Mouse (Mus musculus): Measurements from ENCODE around the gene Pin1.
A peak's percentile ranks its signal among the peaks of the same experiment; 100 is the strongest.

Gene Pin1

DNA sequence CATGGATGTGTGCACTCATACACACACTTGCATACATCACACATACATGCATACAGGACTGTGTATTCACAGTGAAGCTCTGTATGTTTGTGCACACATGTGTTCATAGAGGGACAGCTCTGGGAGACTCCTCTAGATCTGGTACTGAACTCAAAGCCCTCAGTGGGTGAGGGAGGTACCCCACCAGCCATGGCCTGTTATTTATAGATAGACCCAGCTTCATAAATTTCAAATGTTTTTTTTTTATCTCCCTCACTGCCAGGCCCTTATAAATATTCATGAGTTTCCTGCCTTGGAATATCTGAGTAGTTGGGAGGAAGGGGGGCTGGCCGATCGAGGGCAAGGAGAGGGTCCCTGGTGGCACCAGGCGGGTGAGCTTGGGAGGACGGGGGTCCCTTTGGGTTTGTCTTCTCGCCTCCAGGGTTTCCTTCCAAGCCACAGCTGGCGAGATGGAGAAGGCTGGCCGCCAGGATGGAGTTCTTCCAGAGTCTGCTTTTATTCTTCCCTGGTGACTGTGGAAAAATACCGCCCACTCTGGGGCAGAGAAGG is 52.0 kb downstream of the Pin1 start:
- DNase-seq (ENCODE audit: low read depth, low spot score): peak; percentile 45

GRCm38 (mm10) chr9:20705420-20705819 is 53.5 kb downstream of the Pin1 start:
- no peak for DNase-seq (ENCODE audit: low read depth, low spot score)

DNA sequence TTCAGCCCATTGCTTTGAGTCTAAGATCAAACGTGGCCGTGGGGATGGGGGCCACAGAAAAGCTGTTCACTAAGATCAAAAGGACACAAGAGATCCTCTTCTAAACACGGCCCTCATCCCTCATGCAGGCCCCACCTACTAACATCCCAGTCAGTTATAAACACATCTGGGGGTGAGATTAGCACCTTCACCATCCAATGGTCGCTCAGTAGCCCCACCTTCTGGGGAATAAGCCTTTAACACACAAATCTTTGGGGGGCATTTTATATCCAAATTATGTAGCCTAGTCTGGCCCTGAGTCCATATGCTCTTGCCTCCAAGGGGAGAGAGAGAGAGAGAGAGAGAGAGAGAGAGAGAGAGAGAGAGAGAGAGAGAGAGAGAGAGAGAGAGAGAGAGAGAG is 54.1 kb downstream of the Pin1 start:
- no peak for DNase-seq (ENCODE audit: low read depth, low spot score)

GRCm38 (mm10) chr9:20710471-20710870 is 58.6 kb downstream of the Pin1 start:
- DNase-seq (ENCODE audit: low read depth, low spot score): peak; percentile 49

- no peak for DNase-seq (ENCODE audit: low read depth, low spot score)
Observed at GRCm38 (mm10) chr9:20712934-20713477, 61.1 kb downstream of the Pin1 start.

GRCm38 (mm10) chr9:20713478-20713987 is 61.6 kb downstream of the Pin1 start:
- peak; percentile 74 for DNase-seq (ENCODE audit: low read depth, low spot score)

DNA sequence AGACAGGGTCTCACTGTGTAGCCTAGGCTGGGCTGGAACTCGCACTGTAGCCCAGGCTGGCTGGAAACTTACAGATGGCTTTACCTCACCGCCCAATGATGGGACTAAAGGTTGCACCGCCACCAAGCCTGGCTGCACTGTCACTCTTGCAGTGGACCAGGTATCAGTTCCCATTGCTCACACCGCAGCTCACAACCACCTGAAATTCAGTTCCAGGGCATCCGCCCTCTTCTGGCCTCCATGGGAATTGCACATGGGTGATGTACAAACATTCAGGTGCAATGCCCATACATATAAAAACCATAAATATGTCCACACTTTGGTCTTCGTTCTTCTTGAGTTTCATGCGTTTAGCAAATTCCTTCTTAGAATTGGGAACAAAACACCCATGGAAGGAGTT is 63.4 kb downstream of the Pin1 start:
- DNase-seq (ENCODE audit: low read depth, low spot score): no peak

Data from brain, adult 2 months (tissue).